Mouse (Mus musculus) c-Kit-positive CD71-positive TER-119-positive erythroid progenitor cells, embryonic 14.5 days (primary cell): ENCODE measurements around the gene Efcc1.
A peak's percentile ranks its signal among the peaks of the same experiment; 100 is the strongest.
"Not testable (repeated sequence)": the region's sequence is repeated elsewhere in the genome, so short reads cannot be mapped to it uniquely, and the experiment has no call there.

ENCODE experiments used
- DNase-seq: peaks from one replicate; pipeline ENCODE4 v3.0.0-alpha.2; 2013; ENCODE audit warnings: low spot score

Gene Efcc1

GRCm38 (mm10) chr6:87744632-87745031 lies 14.0 kb downstream of the Efcc1 start:
- no peak for DNase-seq

- DNase-seq, result no peak
These were observed 14.6 kb downstream of the Efcc1 start for GRCm38 (mm10) chr6:87745301-87745700.

GRCm38 (mm10) chr6:87746059-87746458 lies 15.4 kb downstream of the Efcc1 start:
- DNase-seq, result no peak

GRCm38 (mm10) chr6:87746849-87747248 lies 16.2 kb downstream of the Efcc1 start:
- DNase-seq, result no peak

GRCm38 (mm10) chr6:87748078-87748477 lies 17.4 kb downstream of the Efcc1 start:
- no peak for DNase-seq

- DNase-seq, result no peak
These were observed 17.9 kb downstream of the Efcc1 start for GRCm38 (mm10) chr6:87748531-87748930.

- no peak for DNase-seq
These were observed 19.7 kb downstream of the Efcc1 start for GRCm38 (mm10) chr6:87750184-87750910.

GRCm38 (mm10) chr6:87751574-87751973 lies 20.9 kb downstream of the Efcc1 start:
- no peak for DNase-seq

- no peak for DNase-seq
These were observed 24.5 kb downstream of the Efcc1 start for GRCm38 (mm10) chr6:87755196-87755595.

- no peak for DNase-seq
These were observed 26.2 kb downstream of the Efcc1 start for GRCm38 (mm10) chr6:87756896-87757295.

GRCm38 (mm10) chr6:87759404-87759803 lies 28.7 kb downstream of the Efcc1 start:
- DNase-seq, result no peak

- no peak for DNase-seq
These were observed 29.2 kb downstream of the Efcc1 start for GRCm38 (mm10) chr6:87759850-87760249.

- DNase-seq, result no peak
These were observed 31.5 kb downstream of the Efcc1 start for GRCm38 (mm10) chr6:87762161-87762560.

- peak; percentile 75 for DNase-seq
These were observed 33.0 kb downstream of the Efcc1 start for GRCm38 (mm10) chr6:87763376-87764280.

- DNase-seq, result not testable (repeated sequence)
These were observed 33.6 kb downstream of the Efcc1 start for GRCm38 (mm10) chr6:87764296-87764695.

- DNase-seq, result no peak
These were observed 40.0 kb downstream of the Efcc1 start for GRCm38 (mm10) chr6:87770626-87771025.

GRCm38 (mm10) chr6:87774466-87774865 lies 43.8 kb downstream of the Efcc1 start:
- DNase-seq, result no peak

- no peak for DNase-seq
These were observed 44.2 kb downstream of the Efcc1 start for GRCm38 (mm10) chr6:87774909-87775308.

- DNase-seq, result peak; percentile 94
These were observed 45.0 kb downstream of the Efcc1 start for GRCm38 (mm10) chr6:87775588-87776245.

GRCm38 (mm10) chr6:87776663-87777062 lies 46.0 kb downstream of the Efcc1 start:
- no peak for DNase-seq

GRCm38 (mm10) chr6:87777842-87778241 lies 47.2 kb downstream of the Efcc1 start, which contains the start of gene Gp9:
TSS of gene Gp9 (plus strand) at chr6:87778072.
- no peak for DNase-seq
